Mouse (Mus musculus) cortical plate, adult 2 months (tissue): Measurements from ENCODE around the gene Lsg1. TPM values are rescaled to one million over a fixed set of nuclear protein-coding genes. Genes with fewer than 3 reads are reported as not detected.
A peak's percentile ranks its signal among the peaks of the same experiment; 100 is the strongest.

Experiments
- H3K27ac ChIP-seq: fragments of 200-500 bp; 2 replicates; pipeline ENCODE4 v1.5.1; 2012; ENCODE audit warnings: low read length, control low read depth, inconsistent platforms; ENCODE audit not compliant: insufficient read depth
- H3K4me1 ChIP-seq: fragments of 200-500 bp; 2 replicates; pipeline ENCODE4 v1.6.1; 2011; ENCODE audit warnings: low read length; ENCODE audit not compliant: control insufficient read depth, insufficient read depth
- H3K4me3 ChIP-seq: fragments of 200-500 bp; 2 replicates; pipeline ENCODE4 v1.5.1; 2011; ENCODE audit warnings: mild to moderate bottlenecking, low read length, control low read depth; ENCODE audit not compliant: insufficient read depth
- CTCF ChIP-seq: fragments of 200-500 bp; IDR thresholded peaks from 2 replicates; pipeline ENCODE4 v1.5.1; 2011; ENCODE audit warnings: mild to moderate bottlenecking, control low read depth, low read length; ENCODE audit not compliant: insufficient read depth; ENCODE audit errors: extremely low read depth
- POLR2A ChIP-seq: fragments of 200-500 bp; IDR thresholded peaks from 2 replicates; pipeline ENCODE4 v1.6.1; 2011; ENCODE audit warnings: mild to moderate bottlenecking, low read length, control low read depth; ENCODE audit not compliant: insufficient read depth; ENCODE audit errors: extremely low read depth
- polyA plus RNA-seq: library from polyadenylated mRNA; depleted of rRNA; stranded (reverse); fragments of >200 nt; gene quantifications from 2 replicates; pipeline ENCODE4 v1.2.3, GENCODE M21; 2012

Lsg1 gene
- polyA plus RNA-seq, 1 experiment = 17.6 TPM

DNA sequence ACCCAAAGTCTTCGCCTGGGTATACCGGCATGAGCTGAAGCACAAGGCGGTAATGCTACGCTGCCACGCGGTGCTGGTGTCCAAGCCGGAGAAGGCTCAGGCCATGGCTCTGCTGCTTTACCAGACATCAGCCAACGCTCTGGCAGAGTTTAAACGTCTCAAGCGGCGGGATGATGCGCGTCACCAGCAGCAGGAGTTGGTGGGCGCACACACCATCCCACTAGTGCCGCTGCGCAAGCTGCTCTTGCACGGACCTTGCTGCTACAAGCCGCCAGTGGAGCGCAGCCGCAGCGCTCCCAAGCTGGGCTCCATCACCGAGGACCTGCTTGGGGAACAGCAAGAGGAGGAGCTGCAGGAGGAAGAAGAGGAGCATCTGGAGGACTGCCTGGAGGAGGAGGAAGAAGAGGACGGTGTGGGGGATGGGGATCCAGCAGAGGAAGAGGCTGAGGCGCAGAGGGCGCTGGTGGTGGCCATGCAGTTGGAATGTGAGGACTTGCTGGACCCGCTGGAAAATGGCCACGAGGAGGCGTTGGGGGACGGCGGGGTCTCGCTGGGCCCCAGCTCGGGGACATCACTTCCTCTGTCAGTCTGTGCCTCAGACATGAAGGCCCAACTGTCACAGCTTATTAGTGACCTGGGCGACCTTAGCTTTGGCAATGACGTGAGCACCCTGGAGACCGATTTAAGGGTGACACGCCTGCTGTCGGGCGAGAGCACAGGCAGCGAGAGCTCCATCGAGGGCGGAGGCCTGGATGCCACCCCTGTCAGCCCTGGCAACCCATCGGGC is 13.8 kb upstream of the Lsg1 start:
- TF ChIP-seq POLR2A = no peak
- 0 out of 2 replicates have a peak, but pooled peaks have one; percentile 4 for TF ChIP-seq CTCF
- Histone ChIP-seq H3K4me3 (peak overlapping the region; percentile 74), H3K4me1 (no peaks in the 10 kb centered on the region; the same call in 1 of the 2 replicates), H3K27ac (peak overlapping the region; percentile 24; the same call in 1 of the 2 replicates)

DNA sequence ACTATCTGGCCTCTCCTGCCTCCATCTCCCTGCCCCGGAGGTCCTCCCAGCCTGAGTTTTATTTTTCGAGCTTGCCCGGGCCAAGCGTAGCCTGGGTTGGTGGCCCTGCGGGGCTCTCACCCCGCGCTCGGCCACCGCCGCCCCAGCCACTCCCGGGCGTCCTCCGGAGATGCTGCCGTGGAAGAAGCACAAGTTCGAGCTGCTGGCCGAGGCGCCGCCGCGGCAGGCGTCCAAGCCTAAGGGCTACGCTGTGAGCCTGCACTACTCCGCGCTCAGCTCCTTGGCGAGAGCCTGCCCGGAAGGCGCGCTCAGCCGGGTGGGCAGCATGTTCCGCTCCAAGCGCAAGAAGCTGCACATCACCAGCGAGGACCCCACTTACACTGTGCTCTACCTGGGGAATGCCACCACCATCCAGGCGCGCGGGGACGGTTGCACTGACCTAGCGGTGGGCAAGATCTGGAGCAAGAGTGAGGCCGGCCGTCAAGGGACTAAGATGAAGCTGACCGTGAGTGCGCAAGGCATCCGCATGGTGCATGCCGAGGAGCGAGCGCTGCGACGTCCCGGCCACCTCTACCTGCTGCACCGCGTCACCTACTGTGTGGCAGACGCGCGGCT is 13.1 kb upstream of the Lsg1 start:
- Histone ChIP-seq H3K4me1 (no peaks in the 10 kb centered on the region; the same call in 1 of the 2 replicates), H3K4me3 (peak overlapping the region; percentile 74), H3K27ac (peak overlapping the region; percentile 10; the same call in 1 of the 2 replicates)
- TF ChIP-seq POLR2A (no peak), CTCF (no peak)

DNA sequence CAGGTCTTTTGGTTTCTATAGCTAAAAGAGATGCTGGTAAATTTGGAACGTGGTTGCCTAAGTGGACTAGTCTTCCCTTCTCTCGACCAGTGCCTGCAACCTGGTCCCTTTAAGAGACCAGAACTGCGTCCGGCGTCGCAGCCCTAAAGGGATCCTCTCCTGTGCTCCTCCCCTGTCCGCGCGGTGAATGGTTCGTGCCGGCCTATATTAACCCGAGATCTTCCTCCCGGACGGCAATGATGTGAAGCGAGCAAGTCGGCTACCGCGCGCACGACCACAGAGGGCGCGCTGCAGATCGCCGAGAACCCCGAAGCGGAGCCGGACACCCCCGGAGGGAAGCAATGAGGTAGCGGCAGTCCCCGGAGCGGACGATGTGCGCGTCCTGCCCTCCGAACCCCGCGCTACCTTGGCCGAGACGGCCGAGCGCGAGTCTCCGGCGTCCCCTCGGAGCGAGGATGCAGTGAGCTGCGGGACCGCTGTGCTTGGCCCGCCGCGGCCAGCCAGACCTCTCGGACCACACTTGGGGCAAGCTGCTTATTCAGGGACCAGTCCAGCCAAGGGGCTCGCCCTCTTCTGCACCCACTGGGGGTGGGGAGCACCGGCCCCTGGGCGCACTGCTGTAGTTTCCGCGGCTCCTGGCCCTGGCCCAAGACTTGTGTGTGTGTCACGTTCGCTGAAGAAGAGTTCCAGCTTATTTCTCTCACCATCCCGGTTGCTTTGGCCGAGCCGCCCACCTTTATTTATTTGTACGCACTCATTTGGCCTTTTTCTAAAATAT is 12.3 kb upstream of the Lsg1 start, which contains the start of gene Fam43a:
Fam43a (plus strand) TSS at position 233 of the 778 bp plus-strand sequence.
- Histone ChIP-seq H3K27ac (peak within 1 kb of the TSS; percentile 74), H3K4me1 (no peaks in the 10 kb centered on the region; the same call in 1 of the 2 replicates), H3K4me3 (peak within 1 kb of the TSS; percentile 74)
- TF ChIP-seq CTCF (no peak), POLR2A (peak; percentile 97)

DNA sequence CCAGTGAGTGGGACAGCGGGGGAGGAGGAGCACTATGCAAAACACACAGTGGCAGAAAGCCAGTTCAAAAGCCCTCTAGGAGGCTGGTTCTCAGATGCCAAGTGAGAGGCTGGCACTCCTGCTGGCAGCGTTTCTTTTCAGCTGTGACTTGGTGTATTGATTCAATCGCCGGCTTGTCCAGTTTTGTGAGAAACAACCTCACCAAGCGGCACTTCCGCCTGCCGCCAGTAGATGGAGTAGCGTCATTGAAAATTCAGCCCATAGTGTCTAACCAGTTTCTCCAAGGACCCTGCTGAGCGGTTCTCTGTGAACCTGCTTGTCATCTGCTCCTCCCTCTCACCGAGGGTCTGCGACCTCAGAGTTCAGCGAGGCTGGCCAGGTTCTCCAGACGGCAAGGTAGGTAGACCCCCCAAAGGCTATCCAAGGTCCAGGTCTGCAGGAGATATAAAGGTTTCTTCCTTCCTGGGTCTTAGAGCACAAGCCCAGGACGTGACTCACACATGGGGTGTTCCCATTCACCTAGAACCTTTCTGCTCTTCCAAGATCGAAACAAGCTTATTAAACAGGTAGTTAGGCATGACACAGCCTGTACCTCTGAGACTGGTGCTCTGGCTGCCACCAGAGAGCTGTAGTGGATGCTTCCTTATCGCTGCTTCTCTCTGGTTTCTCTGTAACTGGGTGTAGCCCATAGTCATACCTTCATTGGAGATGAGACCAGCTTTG is 9.7 kb upstream of the Lsg1 start:
- no peaks in the 10 kb centered on the region; the same call in 1 of the 2 replicates for H3K4me1 ChIP-seq
- no peak overlapping the region for H3K27ac ChIP-seq
- H3K4me3 ChIP-seq = peak overlapping the region; percentile 3; the same call in 1 of the 2 replicates
- TF ChIP-seq CTCF (peak; percentile 92), POLR2A (no peak)

DNA sequence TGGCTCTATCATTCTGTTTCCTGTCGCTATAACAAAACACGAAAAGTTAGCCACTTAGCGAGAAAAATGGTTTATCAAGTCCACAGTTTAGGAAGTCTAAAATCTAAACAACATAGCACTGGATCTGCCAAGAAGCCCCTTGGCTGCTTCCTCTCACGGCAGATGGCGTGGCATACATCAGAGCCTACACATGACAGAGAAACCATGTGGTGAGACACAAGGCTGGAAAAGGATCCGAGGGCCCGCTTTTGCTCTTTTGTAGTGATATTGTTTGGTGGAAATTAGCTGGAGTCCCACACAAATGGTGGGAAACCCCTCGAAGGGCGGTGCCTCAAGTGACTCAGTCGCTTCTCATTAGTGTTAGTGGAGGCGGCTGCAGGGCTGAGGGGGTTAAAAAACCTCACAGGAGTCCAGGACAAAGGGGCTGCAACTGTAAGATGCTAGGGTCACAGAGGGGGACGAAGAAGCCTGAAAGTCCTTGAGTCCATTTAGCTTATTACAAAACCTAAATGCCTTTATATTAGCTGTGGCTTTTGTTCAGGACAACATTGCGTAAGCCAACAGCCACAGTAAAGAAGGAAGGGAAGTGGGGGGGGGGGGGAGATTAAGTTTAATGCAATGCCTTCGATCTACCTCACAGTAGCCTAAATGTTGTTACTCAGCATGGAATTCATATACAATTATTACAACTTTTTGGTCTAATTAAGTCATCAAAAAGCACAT is 8.6 kb upstream of the Lsg1 start:
- H3K4me1 ChIP-seq = no peaks in the 10 kb centered on the region; the same call in 1 of the 2 replicates
- TF ChIP-seq CTCF (no peak), POLR2A (no peak)
- no peak overlapping the region for H3K27ac ChIP-seq
- no peak overlapping the region for H3K4me3 ChIP-seq

DNA sequence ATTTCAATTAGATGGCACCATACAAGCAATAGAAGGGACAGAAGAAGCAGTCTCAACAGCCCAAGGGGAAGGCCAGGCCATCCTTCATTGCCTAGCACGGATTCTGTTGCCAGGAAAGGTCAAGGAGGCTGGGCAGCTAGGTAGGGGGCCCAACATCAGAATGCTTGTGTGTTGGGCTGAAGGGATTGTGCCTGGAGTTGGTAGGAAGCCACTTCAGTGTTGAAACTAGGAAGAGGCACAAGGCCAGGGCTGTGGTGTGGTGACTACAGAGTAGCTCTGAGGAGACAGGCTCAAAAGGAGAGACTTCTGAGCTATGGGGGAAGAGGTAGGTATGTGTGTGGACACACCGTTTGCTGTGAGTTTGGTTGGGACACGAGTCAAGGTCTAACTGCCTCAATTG is 8.0 kb upstream of the Lsg1 start:
- TF ChIP-seq CTCF (no peak), POLR2A (no peak)
- Histone ChIP-seq H3K27ac (no peak overlapping the region), H3K4me1 (no peaks in the 10 kb centered on the region; the same call in 1 of the 2 replicates), H3K4me3 (no peak overlapping the region)

DNA sequence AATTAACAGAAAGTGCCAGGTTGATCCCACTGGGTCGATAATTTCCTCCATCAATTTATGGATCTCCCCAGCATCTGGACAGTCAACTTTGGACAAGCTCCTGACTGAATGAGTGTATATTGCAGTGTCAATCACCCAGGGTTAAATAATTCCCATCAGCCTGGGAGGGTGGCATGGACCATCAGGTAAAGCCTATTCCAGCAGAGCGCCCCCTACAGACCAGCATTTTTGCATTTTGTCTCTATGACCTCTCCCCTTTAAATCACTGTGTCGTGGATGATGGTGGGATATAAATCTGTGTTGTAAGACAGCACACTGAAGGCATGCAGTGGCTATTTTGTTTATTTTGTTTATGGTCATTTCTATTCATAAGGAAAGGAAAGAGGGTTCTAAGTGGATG is 4.6 kb upstream of the Lsg1 start:
- H3K4me1 ChIP-seq = no peaks in the 10 kb centered on the region; the same call in 1 of the 2 replicates
- TF ChIP-seq CTCF = 0 out of 2 replicates have a peak, but pooled peaks have one; percentile 9
- no peak for TF ChIP-seq POLR2A
- no peak overlapping the region for H3K4me3 ChIP-seq
- no peak overlapping the region for H3K27ac ChIP-seq
